Comparison of ENCODE assay signal across 27 mouse cellular contexts in genomic region chr8:104886223-104886926, GRCm38 (mm10). TPM values are rescaled to one million over a fixed set of nuclear protein-coding genes. Genes with fewer than 3 reads are reported as not detected.
A peak's percentile ranks its signal among the peaks of the same experiment; 100 is the strongest.
DNase-seq lines count a peak whose midpoint lies in the region; ATAC-seq and TF ChIP-seq lines count a peak whose summit lies in the region.
"Not testable (repeated sequence)": the region's sequence is repeated elsewhere in the genome, so short reads cannot be mapped to it uniquely, and the experiment has no call there.
"Had no signal": no experiment of that assay in that cellular context is flagged by ENCODE, and none has a peak within 500 bp of the region (broad histone marks: within the 10 kb centered on the region; RNA-seq: fewer than 3 reads in every experiment).

No protein-coding gene starts in this region.

- H3K27me3 ChIP-seq in intestine, embryonic 15.5 days (replicated peaks); kidney, postnatal 0 days (ENCODE audit: insufficient read depth, low read length); liver, postnatal 0 days (ENCODE audit: insufficient read depth, low read length); stomach, embryonic 15.5 days (replicated peaks): not testable (repeated sequence)

- DNase-seq in kidney, postnatal 0 days (ENCODE audit: low spot score); liver, postnatal 0 days: not testable (repeated sequence)

- TF ChIP-seq EP300 in liver, postnatal 0 days (IDR thresholded peaks at IDR 0.05; ENCODE audit: low read depth) = not testable (repeated sequence)

- not testable (repeated sequence) for H3K9me3 ChIP-seq in intestine, embryonic 15.5 days; kidney, postnatal 0 days (replicated peaks; ENCODE audit: low read length); liver, postnatal 0 days (ENCODE audit: low read length); stomach, embryonic 15.5 days

- H3K27ac ChIP-seq in intestine, embryonic 15.5 days; kidney, postnatal 0 days; liver, postnatal 0 days (ENCODE audit: low read depth); stomach, embryonic 15.5 days: not testable (repeated sequence)

- not testable (repeated sequence) for H3K9ac ChIP-seq in intestine, embryonic 15.5 days; kidney, postnatal 0 days (ENCODE audit: low read depth, low read length); liver, postnatal 0 days (replicated peaks); stomach, embryonic 15.5 days

- H3K36me3 ChIP-seq in intestine, embryonic 15.5 days; kidney, postnatal 0 days (ENCODE audit: insufficient read depth, low read length); liver, postnatal 0 days (replicated peaks; ENCODE audit: insufficient read depth, low read length); stomach, embryonic 15.5 days: not testable (repeated sequence)

- no CpG with 5 or more reads among the region's 4 CpGs for WGBS in intestine, embryonic 15.5 days
- no CpG with 5 or more reads among the region's 4 CpGs for WGBS in kidney, postnatal 0 days
- WGBS in liver, postnatal 0 days (ENCODE audit: insufficient replicate concordance) = no CpG with 5 or more reads among the region's 4 CpGs
- no CpG with 5 or more reads among the region's 4 CpGs for whole genome bisulfite sequencing in stomach, embryonic 15.5 days

- H3K4me2 ChIP-seq in intestine, embryonic 15.5 days (replicated peaks); kidney, postnatal 0 days (ENCODE audit: low read length); liver, postnatal 0 days (ENCODE audit: low read depth, low read length); stomach, embryonic 15.5 days: not testable (repeated sequence)

- not testable (repeated sequence) for H3K4me3 ChIP-seq in intestine, embryonic 15.5 days (replicated peaks); kidney, postnatal 0 days (replicated peaks; ENCODE audit: low read depth, low read length); liver, postnatal 0 days (ENCODE audit: low read depth, low read length); stomach, embryonic 15.5 days (replicated peaks)

- ATAC-seq in CD4-positive, CD25-positive, alpha-beta regulatory T cell, adult 4 months = peak; percentile 98
- ATAC-seq in hematopoietic stem cell, adult 5-6 weeks (replicated peaks in 1 of 2; ENCODE audit: insufficient read depth in 1 of 2, low FRiP score in 2 of 2, low TSS enrichment in 1 of 2, low read depth in 1 of 2, poor library complexity in 2 of 2, severe bottlenecking in 2 of 2) = peak; percentile 99 to 100
- ATAC-seq in intestine, embryonic 15.5 days = peak; percentile 97
- ATAC-seq in kidney, postnatal 0 days (replicated peaks; ENCODE audit: low FRiP score, low read depth) = 0 out of 2 replicates have a peak, but pooled peaks have one; percentile 40
- ATAC-seq in liver, postnatal 0 days = peak; percentile 48; the same call in 1 of the 2 replicates
- ATAC-seq in stomach, embryonic 15.5 days (ENCODE audit: insufficient read depth, low FRiP score, low read depth) = peak; percentile 58; the same call in 1 of the 2 replicates

- H3K4me1 ChIP-seq in intestine, embryonic 15.5 days (replicated peaks); kidney, postnatal 0 days (replicated peaks; ENCODE audit: insufficient read depth, low read length); liver, postnatal 0 days (ENCODE audit: insufficient read depth); stomach, embryonic 15.5 days: not testable (repeated sequence)

- not testable (repeated sequence) for TF ChIP-seq CTCF in kidney, postnatal 0 days (IDR thresholded peaks at IDR 0.05; ENCODE audit: low read depth); liver, postnatal 0 days (IDR thresholded peaks at IDR 0.05; ENCODE audit: low read depth)

RNA-seq across cellular contexts. Expression of gene Ces2c, which starts 39.5 kb away (rescaled TPM):
- 10 to 100 TPM; 22.1 to 39.8 TPM for polyA plus RNA-seq in CD4-positive, CD25-positive, alpha-beta regulatory T cell, adult 4 months (2017; shearing (Covaris generic))
- 0.89 TPM in 1 of 2 replicates, not detected in the other for total RNA-seq in hematopoietic stem cell, adult 5-6 weeks (2017)
- polyA plus RNA-seq in intestine, embryonic 15.5 days (2015; fragmentation: Nextera tagmentation; extraction: Ambion mirVana) = 1.1 and 1.6 TPM in 2 replicates
- 0.38 and 0.45 TPM in 2 replicates for polyA plus RNA-seq in kidney, postnatal 0 days (2015; fragmentation: Nextera tagmentation; extraction: Ambion mirVana)
- 1.9 TPM in 2 replicates for polyA plus RNA-seq in liver, postnatal 0 days (2015; fragmentation: Nextera tagmentation; extraction: Ambion mirVana)
- 0.80 and 0.87 TPM in 2 replicates for polyA plus RNA-seq in stomach, embryonic 15.5 days (2015; fragmentation: Nextera tagmentation; extraction: Ambion mirVana)
- total RNA-seq: adrenal gland, adult 2 months; adrenal gland, postnatal 14 days; heart, adult 18-20 months; heart, postnatal 10 days; heart, postnatal 36 days; hindbrain, postnatal 0 days had no signal
- polyA plus RNA-seq: adrenal gland, adult 2 months; cerebellum, adult 2 months; embryonic facial prominence, embryonic 10.5 days; embryonic facial prominence, embryonic 13.5 days; erythroblast, embryonic 14.5 days; forebrain, embryonic 12.5 days; forebrain, embryonic 15.5 days; G1E; heart, embryonic 12.5 days; heart, embryonic 15.5 days; hindbrain, embryonic 11.5 days; hindbrain, embryonic 14.5 days; hindbrain, postnatal 0 days; Patski had no signal

RNA-seq across cellular contexts. Expression of gene Ces2e, which starts 39.7 kb away (rescaled TPM):
- not detected for polyA plus RNA-seq in CD4-positive, CD25-positive, alpha-beta regulatory T cell, adult 4 months (2017; shearing (Covaris generic))
- total RNA-seq in hematopoietic stem cell, adult 5-6 weeks (2017) = not detected in 2 replicates
- 25.4 and 34.4 TPM in 2 replicates for polyA plus RNA-seq in intestine, embryonic 15.5 days (2015; fragmentation: Nextera tagmentation; extraction: Ambion mirVana)
- polyA plus RNA-seq in kidney, postnatal 0 days (2015; fragmentation: Nextera tagmentation; extraction: Ambion mirVana) = 1.8 and 2.1 TPM in 2 replicates
- 13.5 and 14.6 TPM in 2 replicates for polyA plus RNA-seq in liver, postnatal 0 days (2015; fragmentation: Nextera tagmentation; extraction: Ambion mirVana)
- polyA plus RNA-seq in stomach, embryonic 15.5 days (2015; fragmentation: Nextera tagmentation; extraction: Ambion mirVana) = 3.0 and 5.0 TPM in 2 replicates
- total RNA-seq: gastrocnemius, adult 8-10 months; hindbrain, postnatal 0 days had no signal
- polyA plus RNA-seq: embryonic facial prominence, embryonic 10.5 days; erythroblast, embryonic 14.5 days; forebrain, embryonic 12.5 days; forebrain, embryonic 15.5 days; G1E; heart, embryonic 12.5 days; hindbrain, embryonic 11.5 days; hindbrain, embryonic 14.5 days; hindbrain, postnatal 0 days; Patski had no signal

RNA-seq across cellular contexts. Expression of gene Ces2b, which starts 55.0 kb away (rescaled TPM):
- polyA plus RNA-seq in CD4-positive, CD25-positive, alpha-beta regulatory T cell, adult 4 months (2017; shearing (Covaris generic)) = not detected
- not detected in 2 replicates for total RNA-seq in hematopoietic stem cell, adult 5-6 weeks (2017)
- 0.41 and 0.51 TPM in 2 replicates for polyA plus RNA-seq in intestine, embryonic 15.5 days (2015; fragmentation: Nextera tagmentation; extraction: Ambion mirVana)
- polyA plus RNA-seq in kidney, postnatal 0 days (2015; fragmentation: Nextera tagmentation; extraction: Ambion mirVana) = 0.91 and 0.98 TPM in 2 replicates
- 0.19 and 0.30 TPM in 2 replicates for polyA plus RNA-seq in liver, postnatal 0 days (2015; fragmentation: Nextera tagmentation; extraction: Ambion mirVana)
- polyA plus RNA-seq in stomach, embryonic 15.5 days (2015; fragmentation: Nextera tagmentation; extraction: Ambion mirVana) = 0.55 and 0.59 TPM in 2 replicates
- total RNA-seq: CH12.LX; gastrocnemius, postnatal 25 days had no signal
- polyA plus RNA-seq: adrenal gland, adult 2 months; cerebellum, adult 2 months; erythroblast, embryonic 14.5 days; G1E; heart, embryonic 12.5 days; Patski had no signal

Comparison
In these comparisons a context has a peak if more than half of its experiments do, and no peak if none do; other contexts are left out.
1. ATAC-seq: peak in every context shown above with its lines; median percentile 100 in hematopoietic stem cell, adult 5-6 weeks; 98 in CD4-positive, CD25-positive, alpha-beta regulatory T cell, adult 4 months; 97 in intestine, embryonic 15.5 days; 58 in stomach, embryonic 15.5 days; 48 in liver, postnatal 0 days; 40 in kidney, postnatal 0 days.